Mouse (Mus musculus) embryonic fibroblast, embryonic 13.5 days (primary cell): Measurements from ENCODE around the gene E4f1. TPM values are rescaled to one million over a fixed set of nuclear protein-coding genes. Genes with fewer than 3 reads are reported as not detected.

Experiments used
- H3K27ac ChIP-seq: 2 replicates; pipeline ENCODE4 v1.5.1; 2012; ENCODE audit warnings: low read length, control low read depth, inconsistent platforms; ENCODE audit not compliant: insufficient read depth
- H3K4me1 ChIP-seq: 2 replicates; pipeline ENCODE4 v1.6.1; 2011; ENCODE audit warnings: low read length; ENCODE audit not compliant: control insufficient read depth, insufficient read depth
- H3K4me3 ChIP-seq: 2 replicates; pipeline ENCODE4 v1.5.1; 2011; ENCODE audit warnings: mild to moderate bottlenecking, control low read depth, low read length; ENCODE audit not compliant: insufficient read depth
- CTCF ChIP-seq: IDR thresholded peaks from 2 replicates; pipeline ENCODE4 v1.5.1; 2011; ENCODE audit warnings: mild to moderate bottlenecking, control low read depth, low read length, moderate library complexity, borderline replicate concordance; ENCODE audit not compliant: insufficient read depth
- POLR2A ChIP-seq: IDR thresholded peaks from 2 replicates; pipeline ENCODE4 v1.6.1; 2011; ENCODE audit warnings: low read depth, mild to moderate bottlenecking, control low read depth, low read length, moderate library complexity
- polyA plus RNA-seq: library from polyadenylated mRNA; stranded (reverse); fragments of >200 nt; gene quantifications from 2 replicates; pipeline ENCODE4 v1.2.4, GENCODE M21; 2011; ENCODE audit warnings: low read depth; ENCODE audit not compliant: missing spikeins, insufficient read length

E4f1 gene
- polyA plus RNA-seq, 1 experiment: 14.8 TPM

GRCm38 (mm10) chr17:24481027-24481815 lies 11.1 kb upstream of the E4f1 start:
- Histone ChIP-seq H3K27ac (no peak overlapping the region), H3K4me3 (no peak overlapping the region), H3K4me1 (no peaks in the 10 kb centered on the region; the same call in 1 of the 2 replicates)
- TF ChIP-seq CTCF (no peak), POLR2A (no peak)

GRCm38 (mm10) chr17:24480201-24480826 lies 10.2 kb upstream of the E4f1 start:
- Histone ChIP-seq H3K27ac (no peak overlapping the region), H3K4me3 (no peak overlapping the region), H3K4me1 (no peaks in the 10 kb centered on the region; the same call in 1 of the 2 replicates)
- no peak for TF ChIP-seq POLR2A
- TF ChIP-seq CTCF: peak; percentile 20; the same call in 1 of the 2 replicates

DNA sequence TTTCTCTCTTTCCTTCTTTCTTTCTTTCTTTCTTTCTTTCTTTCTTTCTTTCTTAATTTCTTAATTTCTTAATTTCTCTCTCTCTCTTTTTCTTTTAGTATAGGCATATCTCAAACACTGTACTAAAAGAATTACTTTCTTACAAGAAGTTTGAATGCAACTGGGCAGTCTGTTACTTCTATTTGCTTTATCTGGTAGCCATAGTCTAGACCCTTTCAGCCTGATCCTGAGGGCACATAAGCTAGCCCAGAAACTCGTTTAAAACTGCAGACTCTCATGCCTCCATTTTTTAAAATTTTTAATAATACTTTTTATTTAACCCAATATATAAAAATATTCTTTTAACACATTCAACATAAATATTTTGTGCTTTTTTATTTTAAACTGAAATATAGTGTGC lies 9.3 kb upstream of the E4f1 start:
- no peak overlapping the region for H3K27ac ChIP-seq
- TF ChIP-seq POLR2A (no peak), CTCF (no peak)
- H3K4me3 ChIP-seq: peak overlapping the region; percentile 40
- no peaks in the 10 kb centered on the region; the same call in 1 of the 2 replicates for H3K4me1 ChIP-seq

GRCm38 (mm10) chr17:24478663-24479380 lies 8.7 kb upstream of the E4f1 start, which contains the start of gene Mlst8:
Mlst8 (minus strand) TSS chr17:24479078.
- Histone ChIP-seq H3K4me3 (peak within 1 kb of the TSS; percentile 57), H3K4me1 (no peaks in the 10 kb centered on the region; the same call in 1 of the 2 replicates), H3K27ac (peak within 1 kb of the TSS; percentile 73)
- peak; percentile 96 for TF ChIP-seq POLR2A
- peak; percentile 98 for TF ChIP-seq CTCF

DNA sequence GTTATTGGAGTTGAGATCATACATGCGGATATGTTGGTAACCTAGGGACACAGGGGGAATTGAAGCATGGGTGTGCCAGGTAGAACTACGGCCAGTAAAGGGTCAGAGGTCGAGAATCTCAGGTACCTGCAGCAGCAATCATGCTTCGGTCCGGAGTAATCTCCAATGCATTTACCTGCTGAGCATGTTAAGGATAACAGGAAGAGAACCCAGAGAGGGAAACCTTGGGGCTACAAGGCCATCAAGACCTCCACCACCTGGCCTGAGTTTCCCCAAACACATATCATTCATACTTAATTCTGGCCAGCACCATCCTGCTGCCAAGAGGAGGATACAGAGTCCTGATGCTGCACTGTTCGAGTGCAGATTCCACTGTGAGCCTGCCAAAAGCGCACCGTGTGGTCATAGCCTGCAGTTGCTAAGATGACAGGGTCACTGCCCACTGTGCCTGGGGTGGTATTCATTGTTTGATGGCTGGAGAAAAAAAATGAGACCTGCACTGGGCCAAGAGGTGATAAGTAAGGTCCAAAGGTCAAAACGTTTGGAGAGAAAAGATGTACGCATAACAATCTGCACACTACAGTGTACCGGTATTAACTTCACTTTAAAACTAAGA lies 8.0 kb upstream of the E4f1 start:
- no peaks in the 10 kb centered on the region; the same call in 1 of the 2 replicates for H3K4me1 ChIP-seq
- TF ChIP-seq CTCF (0 out of 2 replicates have a peak, but pooled peaks have one; percentile 15), POLR2A (no peak)
- H3K27ac ChIP-seq: no peak overlapping the region
- peak overlapping the region; percentile 38 for H3K4me3 ChIP-seq

- Histone ChIP-seq H3K4me1 (peaks cover 4% of the 10 kb centered on the region; the same call in 1 of the 2 replicates), H3K27ac (no peak overlapping the region), H3K4me3 (no peak overlapping the region)
- no peak for TF ChIP-seq POLR2A
- no peak for TF ChIP-seq CTCF
Observed at GRCm38 (mm10) chr17:24477053-24477984, 7.2 kb upstream of the E4f1 start.

- Histone ChIP-seq H3K4me1 (peaks cover 4% of the 10 kb centered on the region; the same call in 1 of the 2 replicates), H3K4me3 (no peak overlapping the region), H3K27ac (no peak overlapping the region)
- no peak for TF ChIP-seq POLR2A
Observed at GRCm38 (mm10) chr17:24476022-24476776, 6.1 kb upstream of the E4f1 start.

- Histone ChIP-seq H3K4me3 (no peak overlapping the region), H3K4me1 (peaks cover 4% of the 10 kb centered on the region; the same call in 1 of the 2 replicates), H3K27ac (no peak overlapping the region)
- TF ChIP-seq POLR2A: no peak
- TF ChIP-seq CTCF: no peak
Observed at GRCm38 (mm10) chr17:24475586-24475985, 5.5 kb upstream of the E4f1 start.
